Mouse (Mus musculus): ENCODE measurements around the gene Arl8a.

The Arl8a gene

DNA sequence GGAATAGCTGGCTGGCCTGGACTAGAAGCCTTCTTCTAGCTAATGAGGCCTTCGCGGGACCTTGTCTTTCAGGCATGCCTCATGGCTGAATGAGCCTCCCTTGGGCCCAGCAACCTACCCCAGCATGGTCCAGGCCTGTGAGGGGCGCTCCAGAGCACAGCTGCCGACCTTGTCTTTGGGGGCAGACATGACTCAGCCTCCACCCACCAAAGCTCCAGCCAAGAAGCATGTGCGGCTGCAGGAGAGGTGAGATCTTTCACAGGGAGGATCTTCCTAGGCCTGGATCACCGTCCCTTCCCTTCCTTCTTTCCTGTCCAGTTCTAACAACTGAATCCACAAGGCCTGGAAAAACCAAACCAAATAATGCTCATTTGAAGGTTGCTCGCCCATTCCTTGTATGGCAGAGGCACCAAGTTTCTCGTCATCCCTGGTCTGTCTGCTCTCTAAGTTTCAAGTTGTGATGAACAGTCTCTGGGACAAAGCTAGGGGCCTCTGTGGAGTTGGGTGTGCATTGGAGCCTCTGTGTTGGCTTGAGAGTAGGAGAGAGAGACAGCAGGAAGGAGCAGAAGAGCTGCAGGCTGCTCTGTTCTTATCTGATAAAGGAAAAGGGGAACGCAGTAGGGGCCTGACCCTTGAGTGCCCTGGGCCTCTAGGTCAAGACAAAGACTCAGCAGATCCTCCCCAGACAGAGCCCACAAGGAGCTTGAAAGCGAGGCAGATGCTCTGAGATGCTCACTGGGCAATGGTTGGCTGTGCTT lies 12.8 kb upstream of the Arl8a start:
- peak; percentile 44 to 52 for DNase-seq (ENCODE audit: low spot score in 2 of 2)

DNA sequence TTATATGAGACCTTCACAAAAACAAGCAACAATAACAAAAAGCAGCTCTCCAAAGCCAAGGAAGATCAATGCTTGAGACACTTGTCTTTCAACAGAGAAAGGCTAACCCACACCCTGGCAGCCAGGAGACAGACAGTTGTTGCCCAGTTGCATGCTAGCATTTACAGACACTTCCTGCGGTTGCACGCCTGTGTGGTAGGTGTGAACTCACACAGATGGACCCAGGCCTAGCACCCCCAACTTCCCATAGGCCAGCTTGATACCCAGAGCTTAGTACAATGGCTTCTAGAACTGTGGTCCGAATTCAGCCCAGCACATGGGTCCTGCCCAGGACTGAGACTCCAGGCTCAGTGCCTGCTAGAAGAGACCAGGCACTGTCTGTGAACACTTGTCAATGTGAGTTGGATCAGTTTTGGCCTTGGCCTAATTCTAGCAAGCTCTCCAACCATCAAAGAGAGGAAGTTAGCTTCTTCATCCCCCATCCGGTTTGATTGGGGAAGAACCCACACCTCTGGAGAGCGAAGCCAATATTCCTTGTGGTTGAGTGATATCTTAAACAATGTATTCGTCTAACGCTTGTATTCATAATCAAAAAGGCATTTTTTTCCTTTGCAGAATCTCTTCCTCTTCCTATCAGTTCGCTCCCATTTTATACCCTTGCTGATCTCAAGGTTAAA lies 11.4 kb upstream of the Arl8a start:
- DNase-seq (ENCODE audit: low spot score in 2 of 2): peak; percentile 60 to 72

DNA sequence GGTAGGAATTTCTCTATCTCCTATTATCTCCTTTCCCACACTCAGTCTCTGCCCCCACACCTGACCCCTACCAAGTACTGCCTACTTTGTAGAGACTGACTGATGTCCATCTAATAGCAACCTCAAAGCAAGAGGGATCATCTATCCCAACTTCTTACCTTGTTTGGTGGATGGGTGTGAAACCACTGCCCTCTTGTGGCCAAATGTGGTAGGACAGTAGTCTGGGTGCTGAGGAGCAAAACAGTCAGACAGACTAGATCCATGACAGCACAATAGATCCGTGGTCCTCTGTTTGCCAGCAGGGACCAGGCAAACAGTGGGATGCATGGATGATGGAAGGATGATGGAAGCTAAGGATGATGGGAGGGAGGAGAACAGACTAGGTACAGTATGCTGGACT lies 10.1 kb upstream of the Arl8a start:
- peak; percentile 56 to 66 for DNase-seq (ENCODE audit: low spot score in 2 of 2)

DNA sequence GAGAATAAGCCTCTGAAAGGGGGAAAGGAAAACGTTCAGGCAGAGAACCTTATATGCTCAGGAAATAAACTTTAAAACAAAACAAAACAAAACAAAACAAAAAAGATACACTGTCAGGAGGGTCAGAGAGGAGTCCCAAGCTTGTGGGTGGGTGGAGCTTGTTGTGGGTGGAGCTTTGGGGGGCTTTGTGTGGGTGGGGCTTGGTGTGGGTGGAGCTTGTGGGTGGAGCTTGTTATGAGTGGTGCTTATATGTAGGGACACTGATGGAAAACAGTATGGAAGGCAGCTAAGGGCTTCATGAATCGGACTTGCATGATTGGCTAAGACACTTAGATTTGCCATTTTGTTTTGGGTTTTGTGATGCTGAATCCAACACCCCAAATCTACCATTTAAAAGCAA lies 6.7 kb upstream of the Arl8a start:
- DNase-seq (ENCODE audit: low spot score in 2 of 2): no peak

DNA sequence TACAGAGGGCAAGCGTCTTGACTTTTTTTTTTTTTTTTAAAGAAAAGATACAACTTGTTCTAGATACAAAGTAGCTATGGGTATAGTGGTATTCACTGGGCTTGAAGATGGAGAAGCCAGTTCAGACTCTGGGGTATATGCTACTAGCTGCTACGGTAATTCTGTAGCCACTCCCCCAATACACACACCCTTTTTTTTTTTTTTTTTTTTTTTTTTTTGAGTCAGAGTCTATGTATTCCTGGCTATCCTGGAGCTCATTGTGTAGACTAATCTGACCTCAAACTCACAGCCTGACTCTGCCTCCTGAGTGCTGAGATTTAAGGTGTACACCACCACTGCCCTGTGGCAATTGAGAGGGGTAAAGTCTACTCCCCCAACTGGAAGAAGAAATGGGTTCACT lies 4.2 kb upstream of the Arl8a start:
- no peak for DNase-seq (ENCODE audit: low spot score in 2 of 2)

DNA sequence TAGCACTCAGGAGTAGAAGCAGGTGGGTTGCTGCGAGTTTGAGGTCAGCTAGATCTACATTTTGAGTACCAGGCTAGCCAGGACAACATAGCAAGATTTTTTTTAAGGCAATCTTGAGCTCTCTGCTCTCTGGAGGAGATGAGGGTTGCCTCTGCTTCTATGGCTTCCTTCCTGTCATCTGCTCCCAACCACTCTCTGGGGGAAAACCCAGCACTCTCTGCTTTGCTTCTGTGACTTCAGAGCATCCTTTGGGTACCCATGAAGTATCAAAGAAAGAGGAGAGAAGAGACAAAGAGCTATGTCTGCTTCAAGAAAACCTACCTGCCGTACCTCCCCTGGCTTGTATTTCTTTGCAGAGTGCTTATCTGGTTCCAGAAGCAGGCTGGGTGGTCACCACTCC lies 2.7 kb upstream of the Arl8a start:
- no peak for DNase-seq (ENCODE audit: low spot score in 2 of 2)

DNA sequence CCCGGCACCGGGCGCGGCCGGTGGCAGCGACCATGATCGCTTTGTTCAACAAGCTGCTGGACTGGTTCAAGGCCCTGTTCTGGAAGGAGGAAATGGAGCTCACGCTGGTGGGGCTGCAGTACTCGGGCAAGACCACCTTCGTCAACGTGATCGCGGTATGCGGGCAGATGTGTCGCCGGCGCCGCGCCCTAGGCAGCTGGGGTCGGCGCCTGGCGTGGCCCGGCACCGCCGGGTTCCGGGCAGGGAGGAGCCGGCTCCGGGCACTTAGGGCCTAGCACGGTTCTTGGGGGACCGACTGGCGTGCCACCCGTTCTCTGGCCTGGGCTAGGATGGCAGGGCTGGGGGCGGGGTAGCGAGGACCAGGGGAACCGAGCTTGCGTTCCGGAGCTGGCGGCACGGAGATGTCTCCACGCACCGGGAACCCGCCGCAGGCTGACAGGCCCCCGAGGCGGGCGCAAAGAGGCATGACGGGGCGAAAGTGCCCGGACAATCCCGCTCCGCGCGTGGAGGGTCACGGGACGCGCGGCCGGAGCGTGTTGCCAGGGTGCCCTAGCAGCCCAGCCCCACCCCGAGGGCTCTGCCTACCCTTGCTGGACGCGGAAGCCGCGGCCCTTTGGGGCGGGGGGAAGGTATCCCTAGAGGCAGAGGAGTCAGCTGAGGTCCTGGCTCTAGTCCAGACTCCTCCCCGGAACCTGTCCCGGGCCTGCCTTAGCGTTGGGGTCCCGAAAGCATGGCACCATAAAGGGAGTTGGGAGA lies 500 bp downstream of the Arl8a start:
- peak; percentile 58 to 73 for DNase-seq (ENCODE audit: low spot score in 2 of 2)

DNA sequence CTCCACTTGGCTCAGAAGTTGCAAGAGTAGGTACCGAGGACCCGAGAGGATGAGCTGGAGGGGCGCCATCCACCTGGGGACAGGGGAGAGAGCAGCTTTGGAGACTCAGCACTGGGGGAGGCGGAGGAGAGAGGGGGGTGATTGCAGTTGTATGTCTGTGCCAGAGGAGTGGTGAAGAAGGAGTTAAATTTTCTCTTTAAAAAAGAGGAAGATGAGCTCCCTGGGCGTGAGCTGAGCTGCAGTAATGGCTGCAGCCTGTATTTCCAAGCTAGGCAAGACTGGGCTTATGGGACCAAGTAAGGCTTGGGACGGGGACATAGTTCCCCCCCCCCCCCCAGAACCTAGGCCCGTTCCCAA lies 1.1 kb downstream of the Arl8a start:
- DNase-seq (ENCODE audit: low spot score in 2 of 2): no peak

DNA sequence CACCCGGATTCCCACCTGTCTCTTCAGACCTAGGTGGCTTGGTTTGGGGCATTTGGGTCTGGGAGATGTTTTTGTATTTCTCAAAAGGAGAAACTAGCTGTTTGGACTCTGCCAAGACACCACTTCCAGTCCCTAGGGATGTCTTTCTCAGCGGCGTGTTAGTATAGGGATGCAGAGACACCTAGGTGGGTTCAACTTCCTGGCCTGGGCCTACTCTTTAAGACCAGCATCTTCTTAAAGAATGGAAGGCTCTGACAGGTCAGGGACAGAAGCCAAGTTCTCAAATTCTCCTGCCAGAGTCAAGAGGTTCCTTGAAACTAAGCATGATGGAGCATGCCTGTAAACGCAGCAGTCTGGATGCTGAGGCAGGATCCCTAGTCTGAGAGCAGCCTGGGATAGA lies 1.9 kb downstream of the Arl8a start:
- no peak for DNase-seq (ENCODE audit: low spot score in 2 of 2)

DNA sequence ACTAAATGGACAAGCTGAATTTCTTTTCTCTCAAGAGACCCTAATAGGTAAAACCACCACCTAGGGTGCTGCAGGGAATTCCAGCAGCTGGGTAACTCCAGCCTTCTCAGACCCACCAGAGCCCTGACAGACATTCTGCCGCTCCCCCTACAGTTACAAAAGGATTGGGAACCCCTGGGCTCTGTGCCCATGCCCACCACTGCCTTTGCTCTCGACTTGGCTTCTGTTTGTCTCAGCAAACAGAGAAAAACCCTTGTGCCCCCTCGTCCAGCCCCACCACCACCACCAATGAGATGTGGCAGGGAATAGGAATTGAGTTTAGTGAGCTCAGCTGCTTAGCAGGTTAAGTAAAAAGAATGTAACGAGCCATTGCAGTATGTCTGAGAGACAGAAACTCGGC lies 2.4 kb downstream of the Arl8a start:
- no peak for DNase-seq (ENCODE audit: low spot score in 2 of 2)

DNA sequence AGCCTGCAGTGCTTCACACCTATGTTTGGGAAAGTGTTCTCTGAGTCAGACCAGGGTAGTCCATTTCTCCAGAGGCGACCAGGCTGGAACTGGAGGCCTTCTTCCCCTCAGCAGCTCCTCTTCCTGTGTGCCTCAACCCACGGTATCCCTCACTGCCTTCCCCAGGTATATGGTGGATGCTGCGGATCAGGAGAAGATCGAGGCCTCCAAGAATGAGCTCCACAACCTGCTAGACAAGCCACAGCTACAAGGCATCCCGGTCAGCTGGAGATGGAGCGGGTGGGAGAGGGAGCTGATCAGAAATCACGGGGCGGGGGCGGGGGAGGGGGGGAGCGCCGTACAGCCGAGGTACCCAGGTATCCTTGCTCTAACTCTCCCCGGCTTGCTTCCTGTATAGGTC lies 7.4 kb downstream of the Arl8a start:
- no peak for DNase-seq (ENCODE audit: low spot score in 2 of 2)

DNA sequence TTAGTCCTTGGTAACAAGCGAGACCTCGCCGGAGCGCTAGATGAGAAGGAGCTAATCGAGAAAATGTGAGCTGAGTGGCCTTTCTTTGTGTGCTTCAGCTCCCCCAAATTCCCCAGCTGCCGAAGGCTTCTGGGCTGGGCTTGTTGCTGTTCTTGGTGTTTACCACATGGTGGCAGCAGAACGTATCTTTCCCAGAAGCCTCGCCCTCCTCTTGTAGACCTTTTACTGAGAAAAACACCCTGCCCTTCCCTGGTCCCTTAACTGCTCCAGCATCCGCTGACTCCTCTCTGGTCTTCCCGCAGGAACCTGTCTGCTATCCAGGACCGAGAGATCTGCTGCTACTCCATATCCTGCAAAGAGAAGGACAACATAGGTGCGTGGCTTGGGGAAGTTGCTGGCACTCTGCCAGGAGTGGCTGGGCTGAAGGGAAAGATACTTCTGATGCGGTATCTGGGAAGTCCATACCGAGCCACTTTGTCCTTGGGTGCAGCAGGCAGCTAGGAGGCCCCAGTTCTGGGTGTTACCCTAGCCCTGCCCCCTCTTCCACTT lies 7.9 kb downstream of the Arl8a start:
- peak; percentile 64 to 67 for DNase-seq (ENCODE audit: low spot score in 2 of 2)

DNA sequence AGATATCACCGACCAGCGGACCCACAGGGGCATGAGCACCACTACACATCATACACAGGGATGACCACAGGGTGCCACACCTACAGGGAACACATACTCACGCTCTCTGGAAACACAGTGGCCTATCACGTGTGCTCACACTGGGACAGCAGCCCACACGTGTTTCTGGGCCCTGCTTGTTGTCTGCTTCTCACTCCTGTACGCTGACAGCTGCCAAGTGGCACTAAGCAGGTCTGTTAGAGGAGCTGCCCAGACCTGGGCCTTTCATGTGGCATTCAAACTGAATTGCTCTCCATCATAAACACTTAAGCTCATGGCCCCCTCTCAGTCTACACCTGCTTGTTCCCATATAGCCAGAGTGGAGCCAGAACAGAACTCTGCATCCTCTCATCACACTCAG lies 9.7 kb downstream of the Arl8a start:
- no peak for DNase-seq (ENCODE audit: low spot score in 2 of 2)

DNA sequence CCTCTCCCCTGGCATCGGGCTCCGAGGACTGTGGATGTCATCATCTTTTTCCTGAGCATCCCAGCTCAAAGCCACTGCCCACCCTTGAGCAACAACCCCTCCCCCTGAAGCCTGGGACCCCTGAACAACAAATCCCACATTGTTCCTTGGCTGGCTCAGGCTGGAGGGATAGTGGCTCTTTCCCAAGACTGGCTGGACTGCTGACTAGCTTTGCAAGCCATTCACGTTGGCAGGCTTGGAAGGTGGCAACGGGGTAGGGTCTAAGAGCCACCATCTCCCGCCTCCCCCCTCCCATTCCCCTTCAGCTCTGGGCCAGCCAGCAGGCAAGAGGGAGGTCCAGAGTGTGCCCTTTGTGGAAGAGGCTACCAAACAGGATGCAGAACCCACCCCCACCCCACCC lies 12.0 kb downstream of the Arl8a start:
- no peak for DNase-seq (ENCODE audit: low spot score in 2 of 2)

DNA sequence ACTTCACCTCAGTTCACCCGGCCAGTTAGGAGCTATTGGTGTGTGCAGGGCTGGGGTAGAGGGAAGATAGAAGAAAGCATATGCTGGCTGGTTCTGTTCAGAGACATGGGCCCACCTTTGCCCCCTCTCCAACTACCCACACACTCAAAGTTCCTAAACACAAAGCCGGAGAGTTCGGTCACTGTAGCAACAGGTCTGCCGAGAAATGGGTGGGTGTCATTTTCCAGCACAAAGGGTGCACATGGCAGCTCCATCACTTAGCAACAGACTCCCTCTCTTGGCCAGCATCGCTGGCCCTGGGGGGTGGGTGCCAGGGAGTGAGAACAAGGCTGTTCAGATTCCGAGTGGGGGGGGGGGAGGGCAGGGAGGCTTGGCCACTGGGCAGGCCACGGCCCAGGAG lies 12.4 kb downstream of the Arl8a start:
- DNase-seq (ENCODE audit: low spot score in 2 of 2): no peak

DNA sequence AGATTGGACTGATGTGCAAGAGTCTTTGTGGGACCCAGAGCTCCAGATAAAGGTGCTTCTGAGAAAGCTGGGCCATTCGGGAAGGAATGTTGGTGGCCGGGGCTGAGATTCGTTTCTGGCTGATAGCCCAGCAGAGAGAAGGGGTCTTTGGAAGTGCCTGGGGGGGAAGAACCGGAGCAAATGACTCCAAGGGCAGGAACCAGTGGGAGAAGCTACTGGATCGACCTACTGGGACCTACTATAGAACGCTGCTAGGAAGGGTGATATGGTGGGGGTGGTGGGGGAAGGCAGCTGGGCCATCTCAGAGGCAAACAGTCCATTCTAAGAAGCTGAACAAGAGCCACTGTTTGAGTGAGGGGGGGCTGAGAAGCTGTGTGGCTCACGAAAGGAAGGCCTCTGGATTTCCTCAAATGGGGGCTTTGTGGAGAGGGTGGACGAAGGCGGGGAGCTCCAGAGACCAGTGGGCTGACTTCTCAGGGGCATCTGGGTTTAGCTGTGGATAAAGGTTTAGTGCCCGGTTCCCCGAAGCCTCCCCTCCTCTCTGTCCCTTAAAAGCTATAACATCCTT lies 13.0 kb downstream of the Arl8a start:
- DNase-seq (ENCODE audit: low spot score in 2 of 2): no peak

DNA sequence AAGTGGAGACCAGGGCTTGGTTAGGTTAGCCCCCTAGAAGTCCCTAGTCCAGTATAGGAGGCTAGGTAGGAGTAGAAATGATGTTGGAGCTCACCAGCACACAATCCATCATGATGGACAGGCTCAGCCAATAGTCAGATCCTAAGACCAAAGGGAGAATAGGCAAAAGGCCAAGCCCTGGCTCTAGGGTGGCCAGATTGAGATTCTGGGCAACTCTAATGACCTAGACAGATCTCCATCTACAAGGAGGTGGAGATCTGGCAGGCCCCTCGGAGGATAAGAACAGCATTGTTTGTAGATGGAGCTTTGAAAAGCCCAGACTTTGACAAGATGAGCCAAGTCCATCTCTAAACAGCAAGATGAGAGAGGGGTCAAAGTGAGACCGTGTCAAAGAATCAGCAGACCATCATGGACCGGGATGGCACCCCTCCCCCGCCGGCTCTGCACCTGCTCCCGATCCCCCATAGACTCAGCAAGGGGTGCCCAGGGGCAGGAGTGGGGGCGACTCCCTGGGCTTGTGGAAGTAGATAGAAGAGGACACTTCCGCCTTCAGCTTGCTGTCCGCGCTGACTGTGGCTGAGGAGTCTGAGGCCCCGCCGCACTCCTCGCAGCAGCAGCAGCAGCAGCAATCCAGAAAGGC lies 13.9 kb downstream of the Arl8a start:
- no peak for DNase-seq (ENCODE audit: low spot score in 2 of 2)

DNA sequence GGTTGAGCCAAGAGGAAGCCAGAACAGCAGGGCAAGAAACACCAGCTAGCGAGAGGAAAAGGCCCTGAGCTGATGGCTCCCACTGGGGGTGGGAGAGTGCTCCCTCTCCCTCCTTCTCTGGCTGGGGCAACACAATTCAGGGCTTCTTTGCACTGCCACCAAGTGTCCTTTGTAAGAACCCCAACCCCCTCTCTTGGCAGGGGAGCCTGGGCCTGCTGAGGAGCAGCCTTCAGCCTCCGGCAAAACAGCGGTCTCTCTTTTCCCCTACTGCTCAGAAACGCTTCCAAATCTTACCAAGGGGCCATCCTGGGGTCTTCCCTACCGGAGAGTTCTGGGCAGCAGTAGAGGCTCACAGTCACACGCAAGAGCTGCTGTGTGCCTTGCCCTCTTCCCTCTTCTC lies 16.1 kb downstream of the Arl8a start:
- no peak for DNase-seq (ENCODE audit: low spot score in 2 of 2)

DNA sequence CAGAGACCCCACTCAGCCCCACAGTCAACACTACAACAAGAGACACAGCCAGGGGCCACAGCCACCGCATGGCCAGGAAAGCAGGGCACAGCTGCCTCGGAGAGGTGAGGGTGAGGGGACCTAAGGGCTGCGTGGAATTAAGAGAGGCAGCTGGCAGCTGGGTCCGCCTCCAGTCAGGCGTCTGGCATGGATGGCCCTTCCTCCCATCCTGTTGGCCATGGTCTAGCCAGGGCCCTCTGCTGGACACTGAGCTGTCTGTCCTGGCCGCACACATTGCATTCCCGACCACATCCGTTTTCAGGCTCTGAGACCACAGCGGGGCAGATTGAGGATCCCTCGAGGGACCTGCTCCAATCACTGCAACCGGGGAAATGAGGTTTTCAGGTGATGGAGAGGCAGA lies 20.8 kb downstream of the Arl8a start, which contains the start of gene Gpr37l1:
Gene Gpr37l1, minus strand, starts transcription at position 247 of the 400 bp plus-strand sequence.
- no peak for DNase-seq (ENCODE audit: low spot score in 2 of 2)

DNA sequence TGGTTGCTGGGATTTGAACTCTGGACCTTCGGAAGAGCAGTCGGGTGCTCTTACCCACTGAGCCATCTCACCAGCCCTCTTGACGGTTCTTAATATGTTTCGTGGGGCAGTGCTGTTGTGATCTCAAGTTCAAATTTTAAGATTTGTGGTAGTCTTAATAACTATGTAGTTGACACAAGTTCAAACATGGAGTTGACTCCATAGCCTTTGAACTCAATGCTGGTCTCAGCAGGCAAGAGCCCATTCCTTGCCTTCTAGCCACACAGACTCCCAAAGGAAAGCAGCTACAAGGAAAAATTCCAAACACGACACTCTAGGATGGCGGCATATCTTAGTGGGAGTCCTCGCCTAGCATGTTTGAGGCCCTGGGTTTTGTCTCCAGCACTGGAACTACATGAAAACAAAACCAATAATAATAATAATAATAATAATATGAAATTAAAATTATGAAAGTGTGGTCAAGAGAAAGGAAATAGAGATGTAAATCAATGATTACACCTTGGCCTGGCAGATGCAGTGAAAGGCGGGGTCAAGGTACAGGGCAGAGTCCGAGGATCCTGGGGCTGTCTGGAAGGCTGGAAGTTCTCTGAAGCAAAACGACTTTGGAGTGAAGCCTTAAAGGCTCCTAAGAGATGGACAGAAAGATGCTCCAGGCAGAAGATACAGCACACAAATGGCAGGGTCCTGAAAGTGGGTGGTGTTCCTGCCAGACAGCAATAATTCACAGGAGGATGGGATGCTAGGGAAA lies 22.0 kb downstream of the Arl8a start:
- DNase-seq (ENCODE audit: low spot score in 2 of 2): no peak

Data from natural killer cell, adult 2 months (primary cell).